Mouse (Mus musculus) E14TG2a.4 (cell line): Measurements from ENCODE around the gene Slc5a12.

Source experiments
- CTCF ChIP-seq: conservative IDR thresholded peaks from 2 replicates; pipeline ENCODE4 v1.5.1; 2014; ENCODE audit warnings: low read length
- NANOG ChIP-seq: IDR thresholded peaks from 2 replicates; pipeline ENCODE4 v1.6.1; 2014; ENCODE audit warnings: borderline replicate concordance, low read length, mixed read lengths

GRCm38 (mm10) chr2:110562621-110563020 lies 34.5 kb upstream of the Slc5a12 start:
- TF ChIP-seq CTCF (no peak), NANOG (no peak)
